Mouse (Mus musculus) heart, adult 2 months (tissue): ENCODE data around the gene Abcf2.

ENCODE experiments used
- CTCF ChIP-seq: fragments of 200-600 bp; IDR thresholded peaks from 2 replicates; pipeline ENCODE4 v1.8.1; 2022; ENCODE audit warnings: antibody characterized with exemption, mild to moderate bottlenecking, moderate library complexity
- POLR2A ChIP-seq: fragments of 200-500 bp; IDR thresholded peaks from 2 replicates; pipeline ENCODE4 v1.6.1; 2011; ENCODE audit warnings: mild to moderate bottlenecking, low read depth, low read length, control low read depth; ENCODE audit not compliant: insufficient read depth

- TF ChIP-seq CTCF = no peak
- TF ChIP-seq POLR2A = no peak
These were observed 16.0 kb upstream of the Abcf2 start for GRCm38 (mm10) chr5:24593230-24593629.
